Comparison of ENCODE assay signal across 14 mouse cellular contexts in the genomic region with DNA sequence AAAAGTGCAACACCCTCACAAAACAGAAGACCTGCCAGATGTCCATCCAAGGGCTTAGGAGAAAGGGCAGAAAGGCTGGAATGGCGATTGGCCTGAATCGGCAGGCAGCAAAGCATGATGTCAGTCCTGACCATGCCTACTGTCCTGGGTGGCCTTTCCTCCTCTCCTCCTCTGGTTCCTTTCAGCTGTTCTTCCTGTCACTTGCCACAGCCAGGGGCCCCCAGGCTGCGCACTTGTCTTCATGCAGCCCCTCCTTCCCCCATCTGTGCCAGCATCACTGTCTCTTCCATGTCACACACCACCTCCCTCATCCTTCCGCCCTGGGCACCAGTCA. TPM values are rescaled to one million over a fixed set of nuclear protein-coding genes. Genes with fewer than 3 reads are reported as not detected.
DNase-seq lines count a peak whose midpoint lies in the region; ATAC-seq and TF ChIP-seq lines count a peak whose summit lies in the region.
"Had no signal": no experiment of that assay in that cellular context is flagged by ENCODE, and none has a peak within 500 bp of the region (broad histone marks: within the 10 kb centered on the region; RNA-seq: fewer than 3 reads in every experiment).

No protein-coding gene starts in this region.

- intact Hi-C loops in heart, postnatal 10 days (cut with DNase I): loop anchor here (1.0 to 2.0 kb wide), 3 partner anchors 53 to 121 kb away; no protein-coding TSS in a partner anchor

- peak overlapping the region; percentile 3 for H3K9ac ChIP-seq in heart, embryonic 13.5 days
- no peak overlapping the region for H3K9ac ChIP-seq in lung, embryonic 14.5 days
- H3K9ac ChIP-seq in heart, embryonic 16.5 days (ENCODE audit: low read length): peak overlapping the region; percentile 18; the same call in 1 of the 2 replicates
- H3K9ac ChIP-seq: forebrain, postnatal 0 days; liver, embryonic 14.5 days had no signal

- no peak for ATAC-seq in heart, embryonic 13.5 days (ENCODE audit: extremely low read depth, insufficient number of reproducible peaks, low FRiP score, low TSS enrichment)
- ATAC-seq in lung, embryonic 14.5 days (ENCODE audit: insufficient read depth): 0 out of 2 replicates have a peak, but pooled peaks have one; percentile 2
- ATAC-seq in heart, embryonic 16.5 days (replicated peaks; ENCODE audit: extremely low read depth, insufficient read depth, low FRiP score): no peak
- 0 out of 2 replicates have a peak, but pooled peaks have one; percentile 8 for ATAC-seq in megakaryocyte progenitor cell, adult 5-6 weeks (replicated peaks; ENCODE audit: poor library complexity)

- 67% methylated on average over 4 of the region's 4 CpGs for WGBS in heart, embryonic 13.5 days
- 85% methylated on average over 4 of the region's 4 CpGs for WGBS in lung, embryonic 14.5 days
- 66% methylated on average over 4 of the region's 4 CpGs for WGBS in heart, embryonic 16.5 days

- H3K27me3 ChIP-seq in heart, embryonic 13.5 days (replicated peaks): no peaks in the 10 kb centered on the region
- no peaks in the 10 kb centered on the region for H3K27me3 ChIP-seq in lung, embryonic 14.5 days (ENCODE audit: insufficient read depth, low read length)
- no peaks in the 10 kb centered on the region for H3K27me3 ChIP-seq in heart, embryonic 16.5 days (ENCODE audit: control insufficient read depth, insufficient read depth, low read length)

- no peaks in the 10 kb centered on the region for H3K36me3 ChIP-seq in heart, embryonic 13.5 days
- H3K36me3 ChIP-seq in lung, embryonic 14.5 days (ENCODE audit: insufficient read depth): no peaks in the 10 kb centered on the region
- no peaks in the 10 kb centered on the region for H3K36me3 ChIP-seq in heart, embryonic 16.5 days (ENCODE audit: control insufficient read depth, insufficient read depth)

- H3K27ac ChIP-seq in heart, embryonic 13.5 days (replicated peaks): peak overlapping the region; percentile 92
- H3K27ac ChIP-seq in lung, embryonic 14.5 days (ENCODE audit: low read depth): no peak overlapping the region
- peak overlapping the region; percentile 88 for H3K27ac ChIP-seq in heart, embryonic 16.5 days (ENCODE audit: low read length)
- H3K27ac ChIP-seq: liver, embryonic 14.5 days had no signal

- no peak overlapping the region for H3K4me3 ChIP-seq in heart, embryonic 13.5 days
- no peak overlapping the region for H3K4me3 ChIP-seq in lung, embryonic 14.5 days (ENCODE audit: low read depth, low read length)
- no peak overlapping the region for H3K4me3 ChIP-seq in heart, embryonic 16.5 days (ENCODE audit: low read length)
- H3K4me3 ChIP-seq: erythroblast, embryonic 14.5 days had no signal

- TF ChIP-seq CTCF in lung, embryonic 14.5 days (IDR thresholded peaks at IDR 0.05; ENCODE audit: low read depth): no peak

- H3K4me1 ChIP-seq in heart, embryonic 13.5 days: peaks cover 88% of the 10 kb centered on the region
- H3K4me1 ChIP-seq in lung, embryonic 14.5 days (ENCODE audit: insufficient read depth): peaks cover 16% of the 10 kb centered on the region
- peaks cover 63% of the 10 kb centered on the region for H3K4me1 ChIP-seq in heart, embryonic 16.5 days (ENCODE audit: control insufficient read depth, insufficient read depth, low read length)

- no peak overlapping the region for H3K4me2 ChIP-seq in heart, embryonic 13.5 days
- H3K4me2 ChIP-seq in lung, embryonic 14.5 days: no peak overlapping the region
- no peak overlapping the region for H3K4me2 ChIP-seq in heart, embryonic 16.5 days (ENCODE audit: low read depth, low read length)

- no peak for DNase-seq in heart, postnatal 10 days
- DNase-seq in lung, embryonic 14.5 days: no peak
- no peak for DNase-seq in lung, postnatal 36 days
- no peak for DNase-seq in adrenal gland, adult 2 months
- DNase-seq in right cerebral cortex, adult 2 months (ENCODE audit: low spot score in 2 of 2): no peak
- DNase-seq: adrenal gland, postnatal 25 days; gastrocnemius, postnatal 10 days; kidney, adult 11 months had no signal

- H3K9me3 ChIP-seq in heart, embryonic 13.5 days: no peaks in the 10 kb centered on the region
- no peaks in the 10 kb centered on the region for H3K9me3 ChIP-seq in lung, embryonic 14.5 days (ENCODE audit: low read depth, low read length)
- H3K9me3 ChIP-seq in heart, embryonic 16.5 days (replicated peaks; ENCODE audit: control insufficient read depth, low read length): no peaks in the 10 kb centered on the region

RNA-seq across cellular contexts. Expression of gene Tspan9, which starts 51.6 kb away (rescaled TPM):
- 127 and 140 TPM in 2 replicates for polyA plus RNA-seq in heart, embryonic 13.5 days (2015; fragmentation: Nextera tagmentation; extraction: Ambion mirVana)
- total RNA-seq in heart, postnatal 10 days (2021): 100 to 1,000 TPM; 184 to 197 TPM
- polyA plus RNA-seq in lung, embryonic 14.5 days (2014; fragmentation: Nextera tagmentation; extraction: Ambion mirVana): 118 and 121 TPM in 2 replicates
- polyA plus RNA-seq in heart, embryonic 16.5 days (2015; fragmentation: Nextera tagmentation; extraction: Ambion mirVana): 138 and 151 TPM in 2 replicates
- 0.71 and 2.7 TPM in 2 replicates for total RNA-seq in megakaryocyte progenitor cell, adult 5-6 weeks (2015)
- total RNA-seq in megakaryocyte progenitor cell, adult 5-6 weeks (2017): 2.8 and 4.4 TPM in 2 replicates
- total RNA-seq in adrenal gland, adult 2 months (2021): 10 to 100 TPM; 47.8 to 66.5 TPM
- 38.7 and 44.7 TPM in 2 replicates for polyA plus RNA-seq in adrenal gland, adult 2 months (2012; rRNA removed)

Comparison
In these comparisons a context has a peak if more than half of its experiments do, and no peak if none do; other contexts are left out.
1. ATAC-seq: peak in lung, embryonic 14.5 days (single experiment) and megakaryocyte progenitor cell, adult 5-6 weeks (single experiment); none in heart, embryonic 13.5 days (single experiment) and heart, embryonic 16.5 days (single experiment).